Mouse (Mus musculus): ENCODE results near the gene 2300002M23Rik.

GRCm38 (mm10) chr17:35557351-35557750, 9.9 kb upstream of the 2300002M23Rik start:
- TF ChIP-seq CTCF (IDR thresholded peaks at IDR 0.05; ENCODE audit: insufficient read depth, low read depth, low read length) (no peak; the same call in 1 of the 2 replicates), POLR2A (IDR thresholded peaks at IDR 0.05; ENCODE audit: insufficient read depth, low read depth, low read length) (no peak)

All from olfactory bulb, adult 2 months (tissue).